Mouse (Mus musculus) neural tube, embryonic 11.5 days (tissue): ENCODE data around the gene Txndc12. TPM values are rescaled to one million over a fixed set of nuclear protein-coding genes. Genes with fewer than 3 reads are reported as not detected.

ENCODE experiments used
- ATAC-seq: fragments of 200-750 bp; cut with Nextera tagmentation; 2 replicates; pipeline ENCODE4 v1.8.0; 2017; ENCODE audit warnings: moderate number of reproducible peaks, mild to moderate bottlenecking, moderate TSS enrichment, moderate library complexity; ENCODE audit not compliant: insufficient read depth, low FRiP score, low TSS enrichment
- DNase-seq: peaks from one replicate; pipeline ENCODE4 v3.0.0-alpha.2; 2015; ENCODE audit warnings: low spot score
- H3K27ac ChIP-seq: fragments of 300-500 bp; sonication (generic); 2 replicates; pipeline ENCODE4 v1.5.1; 2014; ENCODE audit warnings: low read depth, mild to moderate bottlenecking, low read length
- H3K27me3 ChIP-seq: fragments of 300-500 bp; sonication (generic); 2 replicates; pipeline ENCODE4 v1.6.1; 2014; ENCODE audit warnings: mild to moderate bottlenecking, low read length, mixed read lengths; ENCODE audit not compliant: control insufficient read depth, insufficient read depth
- H3K36me3 ChIP-seq: fragments of 300-500 bp; sonication (generic); 2 replicates; pipeline ENCODE4 v1.6.1; 2014; ENCODE audit warnings: mild to moderate bottlenecking, low read length, moderate library complexity, mixed read lengths; ENCODE audit not compliant: control insufficient read depth, insufficient read depth
- H3K4me1 ChIP-seq: fragments of 300-500 bp; sonication (generic); 2 replicates; pipeline ENCODE4 v1.6.1; 2014; ENCODE audit warnings: low read length, mixed read lengths; ENCODE audit not compliant: control insufficient read depth, insufficient read depth
- H3K4me2 ChIP-seq: fragments of 300-500 bp; sonication (generic); 2 replicates; pipeline ENCODE4 v1.6.1; 2014; ENCODE audit warnings: low read depth, mild to moderate bottlenecking, moderate library complexity
- H3K4me3 ChIP-seq: fragments of 300-500 bp; sonication (generic); 2 replicates; pipeline ENCODE4 v1.5.1; 2014; ENCODE audit warnings: low read depth, low read length
- H3K9ac ChIP-seq: fragments of 300-500 bp; sonication (generic); 2 replicates; pipeline ENCODE4 v1.6.1; 2014; ENCODE audit warnings: mild to moderate bottlenecking, low read length
- H3K9me3 ChIP-seq: fragments of 300-500 bp; sonication (generic); 2 replicates; pipeline ENCODE4 v1.6.1; 2016; ENCODE audit warnings: low read length; ENCODE audit not compliant: control insufficient read depth
- WGBS: fragments of 180-500 bp; shearing (Covaris S2); extraction: QIAGEN DNeasy Blood & Tissue Kit; methylation state at CpG from one replicate; pipeline ENCODE4 v1.1.7; 2014; 5-methylcytosine and 5-hydroxymethylcytosine counted together
- polyA plus RNA-seq: library from polyadenylated mRNA; unstranded; fragments of >200 nt; fragmentation: Nextera tagmentation; extraction: Ambion mirVana; gene quantifications from 2 replicates; pipeline ENCODE4 v1.2.1, GENCODE M21; 2014

Txndc12 gene
- polyA plus RNA-seq, 1 experiment from 2014 or later = 104 TPM

- Histone ChIP-seq H3K9me3 (no peaks in the 10 kb centered on the region), H3K4me1 (no peaks in the 10 kb centered on the region), H3K36me3 (no peaks in the 10 kb centered on the region), H3K4me3 (no peak overlapping the region), H3K27ac (no peak overlapping the region), H3K4me2 (no peak overlapping the region), H3K9ac (no peak overlapping the region), H3K27me3 (no peaks in the 10 kb centered on the region)
- ATAC-seq (no peak), DNase-seq (no peak)
- WGBS = 84% methylated on average over 5 of the region's 5 CpGs
Measured at GRCm38 (mm10) chr4:108873746-108874145, 39.3 kb downstream of the Txndc12 start.

GRCm38 (mm10) chr4:108877901-108878300, 43.5 kb downstream of the Txndc12 start:
- Histone ChIP-seq H3K4me1 (peaks cover 3% of the 10 kb centered on the region; the same call in 1 of the 2 replicates), H3K36me3 (no peaks in the 10 kb centered on the region), H3K27me3 (no peaks in the 10 kb centered on the region), H3K4me2 (no peak overlapping the region), H3K4me3 (no peak overlapping the region), H3K9ac (no peak overlapping the region), H3K27ac (no peak overlapping the region), H3K9me3 (no peaks in the 10 kb centered on the region)
- ATAC-seq (no peak), DNase-seq (no peak)
- 80% methylated on average over 6 of the region's 6 CpGs for WGBS

GRCm38 (mm10) chr4:108878963-108879822, 44.8 kb downstream of the Txndc12 start, which contains the start of gene Rab3b:
Gene Rab3b (plus strand): TSS chr4:108879063.
- peak within 1 kb of the TSS; percentile 59 for H3K4me3 ChIP-seq
- 0 out of 2 replicates have a peak within 1 kb of the TSS, but pooled peaks have one; percentile 39 for H3K27ac ChIP-seq
- H3K9me3 ChIP-seq = no peaks in the 10 kb centered on the region
- H3K9ac ChIP-seq = peak within 1 kb of the TSS; percentile 72
- peaks cover 3% of the 10 kb centered on the region; the same call in 1 of the 2 replicates for H3K4me1 ChIP-seq
- H3K27me3 ChIP-seq = no peaks in the 10 kb centered on the region
- peak; percentile 83 for DNase-seq
- peak; percentile 88 for ATAC-seq
- H3K4me2 ChIP-seq = peak within 1 kb of the TSS; percentile 97
- H3K36me3 ChIP-seq = no peaks in the 10 kb centered on the region
- under 1% methylated on average over 46 of the region's 46 CpGs for WGBS

- Histone ChIP-seq H3K9ac (no peak overlapping the region), H3K4me2 (no peak overlapping the region), H3K27ac (no peak overlapping the region), H3K36me3 (no peaks in the 10 kb centered on the region), H3K4me1 (peaks cover 3% of the 10 kb centered on the region; the same call in 1 of the 2 replicates), H3K27me3 (no peaks in the 10 kb centered on the region), H3K9me3 (no peaks in the 10 kb centered on the region), H3K4me3 (no peak overlapping the region)
- 64% methylated on average over 13 of the region's 13 CpGs for WGBS
- no peak for DNase-seq
- ATAC-seq = no peak
Measured at GRCm38 (mm10) chr4:108883815-108884214, 49.4 kb downstream of the Txndc12 start.

- WGBS = 86% methylated on average over 4 of the region's 4 CpGs
- no peak overlapping the region for H3K9ac ChIP-seq
- H3K36me3 ChIP-seq = no peaks in the 10 kb centered on the region
- no peak overlapping the region for H3K4me3 ChIP-seq
- DNase-seq = no peak
- no peak overlapping the region for H3K4me2 ChIP-seq
- no peaks in the 10 kb centered on the region for H3K27me3 ChIP-seq
- H3K9me3 ChIP-seq = no peaks in the 10 kb centered on the region
- H3K27ac ChIP-seq = no peak overlapping the region
- ATAC-seq = no peak
- no peaks in the 10 kb centered on the region for H3K4me1 ChIP-seq
Measured at GRCm38 (mm10) chr4:108887456-108887855, 53.1 kb downstream of the Txndc12 start.

- DNase-seq = no peak
- 85% methylated on average over 6 of the region's 6 CpGs for WGBS
Measured at GRCm38 (mm10) chr4:108890876-108891275, 56.5 kb downstream of the Txndc12 start.

GRCm38 (mm10) chr4:108900421-108900820, 66.0 kb downstream of the Txndc12 start:
- H3K4me3 ChIP-seq = no peak overlapping the region
- H3K27ac ChIP-seq = no peak overlapping the region
- no peak for DNase-seq
- WGBS = 74% methylated on average over 7 of the region's 7 CpGs
- no peaks in the 10 kb centered on the region for H3K4me1 ChIP-seq
- H3K9me3 ChIP-seq = no peaks in the 10 kb centered on the region
- ATAC-seq = no peak
- H3K27me3 ChIP-seq = no peaks in the 10 kb centered on the region
- H3K9ac ChIP-seq = no peak overlapping the region
- H3K4me2 ChIP-seq = no peak overlapping the region
- no peaks in the 10 kb centered on the region for H3K36me3 ChIP-seq

More at GRCm38 (mm10) chr4:108890876-108891275, 56.5 kb downstream of the Txndc12 start:
- no peak for ATAC-seq
- Histone ChIP-seq H3K36me3 (no peaks in the 10 kb centered on the region), H3K27ac (no peak overlapping the region), H3K4me2 (no peak overlapping the region), H3K4me1 (no peaks in the 10 kb centered on the region), H3K9me3 (no peaks in the 10 kb centered on the region), H3K9ac (no peak overlapping the region), H3K27me3 (no peaks in the 10 kb centered on the region), H3K4me3 (no peak overlapping the region)

- Histone ChIP-seq H3K27me3 (no peaks in the 10 kb centered on the region), H3K9me3 (no peaks in the 10 kb centered on the region), H3K27ac (no peak overlapping the region), H3K4me2 (no peak overlapping the region), H3K4me3 (no peak overlapping the region), H3K9ac (no peak overlapping the region), H3K36me3 (no peaks in the 10 kb centered on the region), H3K4me1 (no peaks in the 10 kb centered on the region)
- DNase-seq (no peak), ATAC-seq (no peak)
- 88% methylated on average over 9 of the region's 9 CpGs for WGBS
Measured at GRCm38 (mm10) chr4:108902886-108903285, 68.5 kb downstream of the Txndc12 start.

- Histone ChIP-seq H3K9ac (no peak overlapping the region), H3K9me3 (no peaks in the 10 kb centered on the region), H3K27ac (no peak overlapping the region), H3K36me3 (no peaks in the 10 kb centered on the region), H3K27me3 (no peaks in the 10 kb centered on the region), H3K4me3 (no peak overlapping the region), H3K4me2 (no peak overlapping the region), H3K4me1 (no peaks in the 10 kb centered on the region)
- DNase-seq (no peak), ATAC-seq (no peak)
- 93% methylated on average over 9 of the region's 9 CpGs for WGBS
Measured at GRCm38 (mm10) chr4:108903346-108903745, 68.9 kb downstream of the Txndc12 start.
